In genomic region chr19:6616659-6617058, GRCm38 (mm10) we compare ENCODE assay signal across 26 mouse cellular contexts.
DNase-seq lines count a peak whose midpoint lies in the region; ATAC-seq and TF ChIP-seq lines count a peak whose summit lies in the region.
"Had no signal": no experiment of that assay in that cellular context is flagged by ENCODE, and none has a peak within 500 bp of the region (broad histone marks: within the 10 kb centered on the region; RNA-seq: fewer than 3 reads in every experiment).

No protein-coding gene starts in this region.

- no peak overlapping the region for H3K27ac ChIP-seq in kidney, adult 2 months (ENCODE audit: insufficient read depth, low read depth, low read length)
- no peak overlapping the region for H3K27ac ChIP-seq in lung, embryonic 14.5 days (ENCODE audit: low read depth)
- H3K27ac ChIP-seq in ES-Bruce4 (ENCODE audit: insufficient read depth, low read length) = no peak overlapping the region
- H3K27ac ChIP-seq in forebrain, embryonic 16.5 days (ENCODE audit: low read length) = no peak overlapping the region
- H3K27ac ChIP-seq: embryonic facial prominence, embryonic 15.5 days; heart, adult 2 months; heart, embryonic 13.5 days; hindbrain, embryonic 14.5 days; limb, embryonic 13.5 days; liver, embryonic 15.5 days; neural tube, embryonic 12.5 days had no signal

- TF ChIP-seq EP300 in ES-Bruce4 (IDR thresholded peaks at IDR 0.05; ENCODE audit: insufficient read depth, low read depth, low read length) = no peak

- H3K9me3 ChIP-seq in lung, embryonic 14.5 days (ENCODE audit: low read depth, low read length) = no peaks in the 10 kb centered on the region
- H3K9me3 ChIP-seq in ES-Bruce4 (replicated peaks; ENCODE audit: control insufficient read depth, insufficient read depth, low read length, poor library complexity, severe bottlenecking) = no peaks in the 10 kb centered on the region
- peaks cover 3% of the 10 kb centered on the region for H3K9me3 ChIP-seq in forebrain, embryonic 16.5 days (ENCODE audit: control insufficient read depth, low read length)
- H3K9me3 ChIP-seq: embryonic facial prominence, embryonic 15.5 days; heart, embryonic 13.5 days; liver, embryonic 15.5 days; neural tube, embryonic 12.5 days had no signal

- H3K36me3 ChIP-seq in kidney, adult 2 months (ENCODE audit: control insufficient read depth, insufficient read depth, low read length) = no peaks in the 10 kb centered on the region
- H3K36me3 ChIP-seq in lung, embryonic 14.5 days (ENCODE audit: insufficient read depth) = no peaks in the 10 kb centered on the region
- no peaks in the 10 kb centered on the region for H3K36me3 ChIP-seq in ES-Bruce4 (ENCODE audit: control insufficient read depth, insufficient read depth, low read length, poor library complexity, severe bottlenecking)
- no peaks in the 10 kb centered on the region for H3K36me3 ChIP-seq in forebrain, embryonic 16.5 days (ENCODE audit: control insufficient read depth, insufficient read depth)
- H3K36me3 ChIP-seq: embryonic facial prominence, embryonic 15.5 days; heart, embryonic 13.5 days; limb, embryonic 13.5 days; liver, embryonic 15.5 days; neural tube, embryonic 12.5 days had no signal

- 0 out of 2 replicates have a peak, but pooled peaks have one; percentile 24 for TF ChIP-seq CTCF in kidney, adult 2 months (conservative IDR thresholded peaks at IDR 0.05; ENCODE audit: insufficient read depth, insufficient read length, low read depth, low read length)
- TF ChIP-seq CTCF in lung, embryonic 14.5 days (IDR thresholded peaks at IDR 0.05; ENCODE audit: low read depth) = peak; percentile 25; the same call in 1 of the 2 replicates
- peak; percentile 58 for TF ChIP-seq CTCF in ES-Bruce4 (IDR thresholded peaks at IDR 0.05; ENCODE audit: low read depth, low read length)

- H3K27me3 ChIP-seq in kidney, adult 2 months (replicated peaks; ENCODE audit: control insufficient read depth, insufficient read depth, low read length) = no peaks in the 10 kb centered on the region
- H3K27me3 ChIP-seq in lung, embryonic 14.5 days (ENCODE audit: insufficient read depth, low read length) = no peaks in the 10 kb centered on the region
- no peaks in the 10 kb centered on the region for H3K27me3 ChIP-seq in ES-Bruce4 (ENCODE audit: control insufficient read depth, insufficient read depth, low read length, poor library complexity, severe bottlenecking)
- H3K27me3 ChIP-seq in forebrain, embryonic 16.5 days (replicated peaks; ENCODE audit: control insufficient read depth, insufficient read depth, low read length) = no peaks in the 10 kb centered on the region
- H3K27me3 ChIP-seq: embryonic facial prominence, embryonic 15.5 days; heart, embryonic 13.5 days; limb, embryonic 13.5 days; liver, embryonic 15.5 days; neural tube, embryonic 12.5 days had no signal

- no peak for ATAC-seq in lung, embryonic 14.5 days (ENCODE audit: insufficient read depth)
- ATAC-seq in forebrain, embryonic 16.5 days = no peak

- DNase-seq in kidney, adult 2 months = no peak
- DNase-seq in kidney, postnatal 25 days = no peak
- DNase-seq in lung, embryonic 14.5 days = no peak
- no peak for DNase-seq in lung, postnatal 36 days
- peak; percentile 68 for DNase-seq in ZHBTc4 (ENCODE audit: low read depth, low spot score)
- DNase-seq: adrenal gland, adult 2 months; cerebellum, adult 11 months; cerebellum, adult 9-11 months; gastrocnemius, postnatal 25 days; heart, adult 2 months; kidney, postnatal 14 days; lung, postnatal 14 days; midbrain, embryonic 14.5 days; retina, postnatal 1 day; right cerebral cortex, postnatal 25 days; spleen, adult 18-20 months; thymus, adult 2 months had no signal

- no peaks in the 10 kb centered on the region for H3K4me1 ChIP-seq in kidney, adult 2 months (ENCODE audit: control insufficient read depth, insufficient read depth, low read length)
- H3K4me1 ChIP-seq in lung, embryonic 14.5 days (ENCODE audit: insufficient read depth) = no peaks in the 10 kb centered on the region
- H3K4me1 ChIP-seq in ES-Bruce4 (ENCODE audit: control insufficient read depth, insufficient read depth, low read length) = peaks cover 1% of the 10 kb centered on the region
- no peaks in the 10 kb centered on the region for H3K4me1 ChIP-seq in forebrain, embryonic 16.5 days (replicated peaks; ENCODE audit: control insufficient read depth, insufficient read depth, low read length)
- H3K4me1 ChIP-seq: embryonic facial prominence, embryonic 15.5 days; heart, embryonic 13.5 days; liver, embryonic 15.5 days; megakaryocyte, embryonic 14.5 days; neural tube, embryonic 12.5 days had no signal

- TF ChIP-seq POLR2A in kidney, adult 2 months (IDR thresholded peaks at IDR 0.05; ENCODE audit: low read depth, low read length) = no peak
- TF ChIP-seq POLR2A in ES-Bruce4 (IDR thresholded peaks at IDR 0.05; ENCODE audit: insufficient read depth, low read length) = no peak

- no peak overlapping the region for H3K9ac ChIP-seq in lung, embryonic 14.5 days
- H3K9ac ChIP-seq in ES-Bruce4 (ENCODE audit: low read depth, poor library complexity, severe bottlenecking) = no peak overlapping the region
- H3K9ac ChIP-seq in forebrain, embryonic 16.5 days (replicated peaks; ENCODE audit: low read depth, low read length) = no peak overlapping the region
- H3K9ac ChIP-seq: embryonic facial prominence, embryonic 15.5 days; heart, embryonic 13.5 days; hindbrain, embryonic 14.5 days; limb, embryonic 13.5 days; liver, embryonic 15.5 days; neural tube, embryonic 12.5 days had no signal

- H3K4me2 ChIP-seq in lung, embryonic 14.5 days = no peak overlapping the region
- no peak overlapping the region for H3K4me2 ChIP-seq in forebrain, embryonic 16.5 days (ENCODE audit: low read length)
- H3K4me2 ChIP-seq: embryonic facial prominence, embryonic 15.5 days; heart, embryonic 13.5 days; hindbrain, embryonic 14.5 days; limb, embryonic 13.5 days; liver, embryonic 15.5 days; neural tube, embryonic 12.5 days had no signal

- WGBS in kidney, adult 2 months = 88% methylated on average over 5 of the region's 5 CpGs
- WGBS in lung, embryonic 14.5 days = 76% methylated on average over 5 of the region's 5 CpGs
- WGBS in forebrain, embryonic 16.5 days = 77% methylated on average over 5 of the region's 5 CpGs

- H3K4me3 ChIP-seq in kidney, adult 2 months (ENCODE audit: insufficient read depth, low read depth, low read length) = no peak overlapping the region
- H3K4me3 ChIP-seq in lung, embryonic 14.5 days (ENCODE audit: low read depth, low read length) = no peak overlapping the region
- no peak overlapping the region for H3K4me3 ChIP-seq in ES-Bruce4 (ENCODE audit: low read depth, low read length)
- no peak overlapping the region for H3K4me3 ChIP-seq in forebrain, embryonic 16.5 days (replicated peaks; ENCODE audit: low read length)
- H3K4me3 ChIP-seq: embryonic facial prominence, embryonic 15.5 days; heart, adult 2 months; heart, embryonic 13.5 days; limb, embryonic 13.5 days; liver, embryonic 15.5 days; megakaryocyte, embryonic 14.5 days; neural tube, embryonic 12.5 days had no signal
